Mouse (Mus musculus): Measurements from ENCODE around the gene Fam50b. TPM values are rescaled to one million over a fixed set of nuclear protein-coding genes. Genes with fewer than 3 reads are reported as not detected.
A peak's percentile ranks its signal among the peaks of the same experiment; 100 is the strongest.

The Fam50b gene
- polyA plus RNA-seq (2012; rRNA removed): 0.09 TPM in 1 of 2 replicates, not detected in the other

DNA sequence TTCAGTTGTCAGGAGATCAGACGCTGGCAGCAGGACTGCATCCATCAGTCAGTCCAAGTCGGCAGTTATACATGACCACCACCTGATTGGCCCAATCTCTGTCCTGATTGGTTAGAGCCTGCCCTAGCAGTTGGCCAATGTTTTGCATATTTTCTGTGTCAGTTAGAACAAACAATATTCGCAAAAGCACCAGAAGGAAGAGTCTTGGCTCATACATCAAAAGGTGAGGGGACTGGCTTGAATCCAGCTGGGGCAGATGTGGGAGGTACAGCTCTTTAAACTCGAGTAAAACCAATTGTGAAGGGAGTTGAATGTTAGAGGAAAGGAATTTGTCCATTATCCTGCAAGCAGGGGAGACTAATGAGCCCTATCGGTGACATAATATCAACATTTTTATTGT is at the start of gene Fam50b:
Gene Fam50b (plus strand): TSS at position 165 of the 400 bp plus-strand sequence.
- DNase-seq: no peak
- Histone ChIP-seq H3K27ac (ENCODE audit: insufficient read depth, low read depth, low read length) (no peak within 1 kb of the TSS), H3K4me3 (ENCODE audit: insufficient read depth, low read depth, low read length) (no peak within 1 kb of the TSS), H3K4me1 (ENCODE audit: control insufficient read depth, insufficient read depth, low read length) (no peaks in the 10 kb centered on the region), H3K36me3 (ENCODE audit: control insufficient read depth, insufficient read depth, low read length) (no peaks in the 10 kb centered on the region), H3K27me3 (replicated peaks; ENCODE audit: control insufficient read depth, insufficient read depth, low read length) (no peaks in the 10 kb centered on the region)
- WGBS: 17% methylated on average over 5 of the region's 5 CpGs
- no peak for TF ChIP-seq POLR2A (IDR thresholded peaks at IDR 0.05; ENCODE audit: low read depth, low read length)
- no peak for TF ChIP-seq CTCF (conservative IDR thresholded peaks at IDR 0.05; ENCODE audit: insufficient read depth, insufficient read length, low read depth, low read length)

DNA sequence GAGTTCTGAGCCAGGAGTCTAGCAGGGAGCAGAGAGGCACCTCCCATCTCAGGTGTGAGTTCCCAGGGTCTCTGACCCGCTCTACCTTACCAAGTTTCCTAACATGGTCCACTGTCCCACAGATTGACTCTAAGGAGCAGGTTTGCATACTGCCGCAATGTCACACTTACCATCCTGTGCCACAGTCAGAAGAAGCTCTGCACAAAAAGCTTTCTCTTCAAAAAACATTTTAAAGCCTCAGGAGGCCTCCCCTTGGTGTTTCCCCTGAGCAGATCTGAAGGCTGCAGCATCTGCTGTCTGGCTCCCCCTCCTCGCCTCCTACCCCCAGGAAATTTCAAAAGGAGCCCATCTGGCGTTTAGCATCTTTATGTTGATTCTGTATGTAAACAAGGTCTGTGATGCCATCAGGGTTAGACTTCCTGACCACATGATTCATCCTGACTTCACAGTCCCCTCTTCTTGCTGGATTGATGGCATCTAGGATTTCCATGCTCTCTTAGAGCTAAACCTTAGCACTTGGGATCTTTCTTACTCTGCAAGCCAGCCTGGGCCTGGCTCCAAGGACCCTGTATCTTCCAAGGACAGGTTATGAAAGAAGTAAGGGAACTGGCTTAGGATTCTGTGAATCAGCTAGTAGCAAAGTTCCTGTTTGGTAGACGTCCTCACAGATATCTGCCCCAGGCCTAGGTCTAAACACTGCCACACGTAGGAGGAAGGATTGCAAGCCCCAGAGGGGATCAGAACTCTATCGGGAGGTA is 49.5 kb upstream of the Fam50b start:
- Histone ChIP-seq H3K27ac (ENCODE audit: insufficient read depth, low read depth, low read length) (no peak overlapping the region), H3K4me3 (ENCODE audit: insufficient read depth, low read depth, low read length) (no peak overlapping the region), H3K4me1 (ENCODE audit: control insufficient read depth, insufficient read depth, low read length) (peaks cover 2% of the 10 kb centered on the region; the same call in 1 of the 2 replicates), H3K36me3 (ENCODE audit: control insufficient read depth, insufficient read depth, low read length) (no peaks in the 10 kb centered on the region), H3K27me3 (replicated peaks; ENCODE audit: control insufficient read depth, insufficient read depth, low read length) (no peaks in the 10 kb centered on the region)
- no peak for DNase-seq
- WGBS: 90% methylated on average over 7 of the region's 7 CpGs
- TF ChIP-seq POLR2A (IDR thresholded peaks at IDR 0.05; ENCODE audit: low read depth, low read length): no peak
- TF ChIP-seq CTCF (conservative IDR thresholded peaks at IDR 0.05; ENCODE audit: insufficient read depth, insufficient read length, low read depth, low read length): no peak

DNA sequence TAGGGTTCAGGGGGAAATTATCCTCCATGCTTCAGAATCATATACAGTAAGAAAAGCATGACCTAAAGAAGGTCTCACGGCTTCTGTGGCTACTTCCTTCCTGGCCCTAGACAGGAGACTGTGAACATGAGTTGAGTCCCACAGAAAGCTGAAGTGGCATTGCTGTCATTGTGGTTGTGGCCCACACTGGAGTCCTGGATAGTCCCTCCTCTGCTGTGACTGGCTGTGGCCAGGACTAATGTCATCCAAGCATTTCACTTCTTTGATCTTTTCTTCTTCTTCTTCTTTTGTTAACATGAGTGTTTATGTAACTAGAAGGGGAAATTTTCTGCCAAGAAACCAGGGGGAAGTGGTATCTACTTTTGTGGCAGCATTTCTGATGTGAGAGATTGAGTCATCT is 43.6 kb upstream of the Fam50b start:
- no peak for DNase-seq
- H3K4me3 ChIP-seq (ENCODE audit: insufficient read depth, low read depth, low read length): no peak overlapping the region
- WGBS: 73% methylated on average over 1 of the region's 1 CpGs
- no peaks in the 10 kb centered on the region for H3K27me3 ChIP-seq (replicated peaks; ENCODE audit: control insufficient read depth, insufficient read depth, low read length)
- no peak overlapping the region for H3K27ac ChIP-seq (ENCODE audit: insufficient read depth, low read depth, low read length)
- H3K36me3 ChIP-seq (ENCODE audit: control insufficient read depth, insufficient read depth, low read length): no peaks in the 10 kb centered on the region
- no peak for TF ChIP-seq CTCF (conservative IDR thresholded peaks at IDR 0.05; ENCODE audit: insufficient read depth, insufficient read length, low read depth, low read length)
- TF ChIP-seq POLR2A (IDR thresholded peaks at IDR 0.05; ENCODE audit: low read depth, low read length): no peak
- H3K4me1 ChIP-seq (ENCODE audit: control insufficient read depth, insufficient read depth, low read length): peaks cover 2% of the 10 kb centered on the region; the same call in 1 of the 2 replicates

DNA sequence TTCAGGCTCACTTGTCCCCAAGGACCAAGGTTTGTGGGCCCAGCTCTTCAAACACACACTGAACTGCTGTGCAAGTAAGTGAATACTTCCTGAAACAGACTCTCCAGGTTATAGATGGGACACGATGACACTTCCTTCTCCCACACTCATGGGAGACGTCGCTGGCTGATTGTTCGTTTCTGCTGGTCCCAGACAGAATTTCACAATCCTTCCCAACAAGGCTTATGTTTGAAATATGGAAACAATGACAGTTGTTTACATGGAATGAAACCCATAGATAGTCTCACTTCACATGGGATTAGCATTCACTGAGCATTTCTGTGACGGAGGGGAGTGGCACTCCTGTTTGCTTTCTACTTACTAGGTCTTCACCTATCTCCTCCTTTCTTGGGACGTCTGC is 41.5 kb upstream of the Fam50b start:
- Histone ChIP-seq H3K27ac (ENCODE audit: insufficient read depth, low read depth, low read length) (no peak overlapping the region), H3K4me3 (ENCODE audit: insufficient read depth, low read depth, low read length) (no peak overlapping the region), H3K27me3 (replicated peaks; ENCODE audit: control insufficient read depth, insufficient read depth, low read length) (no peaks in the 10 kb centered on the region), H3K4me1 (ENCODE audit: control insufficient read depth, insufficient read depth, low read length) (peaks cover 2% of the 10 kb centered on the region; the same call in 1 of the 2 replicates), H3K36me3 (ENCODE audit: control insufficient read depth, insufficient read depth, low read length) (no peaks in the 10 kb centered on the region)
- no peak for DNase-seq
- WGBS: 83% methylated on average over 6 of the region's 6 CpGs
- TF ChIP-seq POLR2A (IDR thresholded peaks at IDR 0.05; ENCODE audit: low read depth, low read length) (no peak), CTCF (conservative IDR thresholded peaks at IDR 0.05; ENCODE audit: insufficient read depth, insufficient read length, low read depth, low read length) (no peak)

DNA sequence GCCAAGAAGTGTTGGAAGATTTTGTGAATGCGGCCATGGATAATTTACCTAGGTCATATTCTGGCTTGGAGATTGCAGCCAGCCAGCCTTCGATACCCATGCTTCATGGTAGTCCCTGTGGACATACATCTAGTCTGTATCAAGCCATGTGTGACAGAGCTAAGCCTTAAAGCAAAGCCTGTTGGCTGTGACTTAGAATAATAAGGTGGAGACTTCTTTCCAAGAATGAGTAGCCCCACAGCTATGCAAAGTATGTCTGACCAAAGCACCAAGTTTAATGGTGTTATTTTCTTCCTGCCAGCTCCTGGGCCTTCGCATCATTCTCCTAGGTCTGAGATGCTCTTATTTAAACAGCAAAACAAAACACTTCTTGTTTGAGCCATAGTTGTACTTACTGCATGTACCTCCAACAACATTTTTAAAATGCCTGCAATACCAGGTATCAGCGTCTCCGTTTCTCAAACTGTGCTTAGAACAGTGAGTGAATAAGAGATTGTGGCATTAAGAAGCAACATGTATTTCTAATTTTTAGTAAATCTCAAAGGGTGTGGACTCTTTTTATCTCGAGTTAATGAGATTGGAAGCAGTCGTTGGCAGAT is 37.8 kb upstream of the Fam50b start:
- peak; percentile 10 for DNase-seq
- Histone ChIP-seq H3K4me3 (ENCODE audit: insufficient read depth, low read depth, low read length) (no peak overlapping the region), H3K4me1 (ENCODE audit: control insufficient read depth, insufficient read depth, low read length) (no peaks in the 10 kb centered on the region), H3K27ac (ENCODE audit: insufficient read depth, low read depth, low read length) (no peak overlapping the region), H3K27me3 (replicated peaks; ENCODE audit: control insufficient read depth, insufficient read depth, low read length) (no peaks in the 10 kb centered on the region), H3K36me3 (ENCODE audit: control insufficient read depth, insufficient read depth, low read length) (no peaks in the 10 kb centered on the region)
- TF ChIP-seq POLR2A (IDR thresholded peaks at IDR 0.05; ENCODE audit: low read depth, low read length) (no peak), CTCF (conservative IDR thresholded peaks at IDR 0.05; ENCODE audit: insufficient read depth, insufficient read length, low read depth, low read length) (no peak)
- WGBS: 59% methylated on average over 7 of the region's 7 CpGs

DNA sequence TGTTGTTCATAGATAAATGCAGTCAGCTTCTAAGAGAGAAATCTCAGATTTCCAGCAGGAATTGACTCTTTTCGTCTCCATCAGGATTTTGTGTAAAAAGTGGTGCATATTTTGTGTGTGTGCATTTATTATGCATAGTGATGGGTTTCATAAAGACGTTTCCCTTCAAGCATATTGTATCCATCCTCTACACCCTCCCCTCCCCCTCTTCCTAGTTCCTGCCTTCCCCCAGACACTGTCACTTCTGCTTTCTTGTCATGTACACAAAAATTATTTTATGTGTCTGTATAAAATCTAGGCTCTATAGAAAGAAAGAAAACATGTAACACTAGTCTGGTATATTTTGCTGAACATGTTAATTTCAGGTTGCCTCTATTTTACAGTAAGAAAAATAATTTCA is 34.6 kb upstream of the Fam50b start:
- no peak overlapping the region for H3K4me3 ChIP-seq (ENCODE audit: insufficient read depth, low read depth, low read length)
- TF ChIP-seq POLR2A (IDR thresholded peaks at IDR 0.05; ENCODE audit: low read depth, low read length) (no peak), CTCF (conservative IDR thresholded peaks at IDR 0.05; ENCODE audit: insufficient read depth, insufficient read length, low read depth, low read length) (no peak)
- 78% methylated on average over 2 of the region's 2 CpGs for whole genome bisulfite sequencing
- no peak for DNase-seq
- H3K36me3 ChIP-seq (ENCODE audit: control insufficient read depth, insufficient read depth, low read length): no peaks in the 10 kb centered on the region
- H3K27me3 ChIP-seq (replicated peaks; ENCODE audit: control insufficient read depth, insufficient read depth, low read length): no peaks in the 10 kb centered on the region
- H3K4me1 ChIP-seq (ENCODE audit: control insufficient read depth, insufficient read depth, low read length): no peaks in the 10 kb centered on the region
- H3K27ac ChIP-seq (ENCODE audit: insufficient read depth, low read depth, low read length): no peak overlapping the region

DNA sequence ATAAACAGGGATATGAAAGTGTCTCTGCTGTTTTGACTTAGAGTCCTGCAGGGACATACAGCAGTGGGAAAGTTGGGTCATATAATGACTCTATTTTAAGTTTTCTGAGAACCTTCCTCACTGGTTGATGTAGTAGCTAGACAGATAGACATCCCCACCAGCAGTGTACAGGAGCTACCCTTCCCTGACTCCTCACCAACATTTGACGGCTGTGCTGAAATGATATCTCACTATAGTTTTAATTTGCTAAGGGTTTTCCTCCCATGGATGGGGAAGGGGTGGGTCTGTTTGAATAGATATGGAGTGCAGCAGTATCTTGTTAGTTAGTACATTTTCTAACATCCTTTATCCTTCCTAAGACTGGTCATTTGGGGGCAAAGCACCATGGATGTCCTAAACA is 34.0 kb upstream of the Fam50b start:
- WGBS: 89% methylated on average over 1 of the region's 1 CpGs
- no peak for TF ChIP-seq CTCF (conservative IDR thresholded peaks at IDR 0.05; ENCODE audit: insufficient read depth, insufficient read length, low read depth, low read length)
- no peak for TF ChIP-seq POLR2A (IDR thresholded peaks at IDR 0.05; ENCODE audit: low read depth, low read length)
- Histone ChIP-seq H3K36me3 (ENCODE audit: control insufficient read depth, insufficient read depth, low read length) (no peaks in the 10 kb centered on the region), H3K27me3 (replicated peaks; ENCODE audit: control insufficient read depth, insufficient read depth, low read length) (no peaks in the 10 kb centered on the region), H3K4me3 (ENCODE audit: insufficient read depth, low read depth, low read length) (no peak overlapping the region), H3K27ac (ENCODE audit: insufficient read depth, low read depth, low read length) (no peak overlapping the region), H3K4me1 (ENCODE audit: control insufficient read depth, insufficient read depth, low read length) (no peaks in the 10 kb centered on the region)
- no peak for DNase-seq
